Mouse (Mus musculus): ENCODE data around the gene Bend7. TPM values are rescaled to one million over a fixed set of nuclear protein-coding genes. Genes with fewer than 3 reads are reported as not detected.
A peak's percentile ranks its signal among the peaks of the same experiment; 100 is the strongest.

Bend7 gene
- 5.8 and 7.0 TPM in 2 replicates for polyA plus RNA-seq (2014; fragmentation: Nextera tagmentation; extraction: Ambion mirVana)

DNA sequence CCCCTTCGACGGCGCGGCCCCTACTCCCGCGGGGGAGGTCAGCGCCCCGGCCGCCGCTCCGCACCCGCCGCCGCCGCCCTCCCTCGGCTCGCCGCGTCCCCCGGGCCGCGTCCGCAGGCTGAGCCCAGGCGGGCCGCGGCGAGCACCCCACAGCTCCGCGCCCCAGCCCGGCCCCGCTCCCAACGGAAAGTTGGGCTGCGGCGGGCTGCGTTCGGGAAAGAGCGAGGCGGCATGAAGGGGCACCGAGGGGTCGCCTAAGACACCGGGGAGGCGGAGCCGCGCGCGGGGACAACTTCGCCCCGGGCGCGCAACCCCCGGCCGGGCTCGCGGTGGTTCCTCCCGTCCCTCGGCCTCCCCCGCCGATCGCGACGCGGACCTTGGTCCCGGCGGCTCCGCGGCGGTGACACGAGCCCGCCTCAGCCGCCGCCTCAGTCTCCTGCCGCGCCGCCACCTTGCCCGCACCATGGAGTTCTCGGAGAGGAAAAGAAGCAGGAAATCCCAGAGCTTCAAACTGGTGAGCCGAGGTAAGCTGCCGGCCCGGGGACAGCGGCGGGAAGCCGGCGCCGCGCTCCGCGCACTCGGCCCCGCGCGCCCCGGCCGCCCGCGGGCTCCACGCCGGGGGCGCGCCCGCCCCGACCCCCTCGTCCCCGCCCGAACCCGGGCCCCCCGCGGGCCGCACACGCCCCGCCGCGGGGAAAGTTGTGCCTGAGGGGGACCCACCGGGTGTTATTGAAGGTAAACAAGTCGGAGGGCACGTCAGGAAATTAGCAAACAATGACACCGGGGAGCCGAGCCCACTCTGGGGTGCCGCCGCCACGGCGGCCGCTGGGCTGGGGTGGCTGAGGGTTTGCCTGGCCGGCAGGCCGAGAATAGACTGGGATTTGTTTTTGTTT is at the start of gene Bend7:
TSS of gene Bend7 (plus strand) at position 63 of the 893 bp plus-strand sequence.
- H3K9me3 ChIP-seq (ENCODE audit: control insufficient read depth, low read length), result no peaks in the 10 kb centered on the region
- ATAC-seq (ENCODE audit: low FRiP score), result peak; percentile 81
- peak within 1 kb of the TSS; percentile 86 for H3K4me3 ChIP-seq (ENCODE audit: low read depth, low read length)
- H3K27ac ChIP-seq (ENCODE audit: low read depth, low read length), result peak within 1 kb of the TSS; percentile 70
- peak; percentile 97 for DNase-seq (ENCODE audit: low spot score, missing footprints)
- peaks cover 2% of the 10 kb centered on the region; the same call in 1 of the 2 replicates for H3K27me3 ChIP-seq (ENCODE audit: control insufficient read depth, insufficient read depth, low read length)
- peak within 1 kb of the TSS; percentile 90 for H3K9ac ChIP-seq (ENCODE audit: low read length)
- under 1% methylated on average over 90 of the region's 124 CpGs for WGBS
- H3K36me3 ChIP-seq (ENCODE audit: control insufficient read depth, insufficient read depth, low read length), result no peaks in the 10 kb centered on the region
- H3K4me2 ChIP-seq, result peak within 1 kb of the TSS; percentile 75
- H3K4me1 ChIP-seq (ENCODE audit: control insufficient read depth, insufficient read depth, low read length), result peaks cover 8% of the 10 kb centered on the region

DNA sequence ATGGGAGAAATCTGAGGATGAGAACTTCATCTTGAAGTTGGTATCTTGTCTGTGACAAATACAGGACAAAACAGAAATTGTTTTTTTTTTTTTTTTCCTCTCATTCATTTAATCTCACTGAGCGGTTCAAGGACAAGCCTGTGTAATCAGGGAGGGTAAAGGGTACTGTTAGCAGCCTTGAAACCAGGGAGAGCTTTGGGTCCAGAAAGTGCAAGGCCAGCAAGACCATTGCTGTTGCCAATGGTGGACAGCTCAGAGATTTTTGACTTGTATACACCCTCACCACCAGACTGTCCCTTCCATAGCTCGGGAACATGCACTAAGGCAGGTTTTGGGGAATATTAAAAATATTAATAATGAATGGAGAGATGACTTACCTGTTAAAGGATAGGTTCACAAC is 49.0 kb upstream of the Bend7 start:
- DNase-seq (ENCODE audit: low spot score, missing footprints) (no peak), ATAC-seq (ENCODE audit: low FRiP score) (no peak)
- Histone ChIP-seq H3K9me3 (ENCODE audit: control insufficient read depth, low read length) (no peaks in the 10 kb centered on the region), H3K27me3 (ENCODE audit: control insufficient read depth, insufficient read depth, low read length) (no peaks in the 10 kb centered on the region), H3K4me2 (no peak overlapping the region), H3K27ac (ENCODE audit: low read depth, low read length) (no peak overlapping the region), H3K4me1 (ENCODE audit: control insufficient read depth, insufficient read depth, low read length) (no peaks in the 10 kb centered on the region), H3K9ac (ENCODE audit: low read length) (no peak overlapping the region), H3K36me3 (ENCODE audit: control insufficient read depth, insufficient read depth, low read length) (no peaks in the 10 kb centered on the region), H3K4me3 (ENCODE audit: low read depth, low read length) (no peak overlapping the region)
- WGBS, result 71% methylated on average over 2 of the region's 2 CpGs

DNA sequence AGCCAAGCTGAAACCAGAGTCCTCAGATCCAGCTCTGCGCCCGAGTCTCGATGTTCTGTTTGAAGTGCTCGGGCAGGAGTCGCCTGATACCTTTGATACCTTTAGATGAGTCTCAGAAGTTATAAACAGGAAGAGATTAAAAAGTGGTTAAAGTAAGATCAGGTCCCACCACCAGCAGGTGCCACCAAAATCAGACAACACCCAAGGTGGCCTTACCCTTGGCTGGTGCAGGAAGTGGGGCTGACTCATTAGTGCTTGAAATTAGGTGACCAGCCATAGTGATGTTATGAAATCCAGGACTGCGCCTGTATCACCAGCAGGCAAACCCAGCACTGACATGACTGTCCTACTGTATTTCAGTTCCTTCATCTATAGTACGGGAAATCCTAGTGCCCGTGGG is 47.9 kb upstream of the Bend7 start:
- no peak for ATAC-seq (ENCODE audit: low FRiP score)
- Histone ChIP-seq H3K27ac (ENCODE audit: low read depth, low read length) (no peak overlapping the region), H3K4me1 (ENCODE audit: control insufficient read depth, insufficient read depth, low read length) (no peaks in the 10 kb centered on the region), H3K9me3 (ENCODE audit: control insufficient read depth, low read length) (no peaks in the 10 kb centered on the region), H3K4me2 (no peak overlapping the region), H3K4me3 (ENCODE audit: low read depth, low read length) (no peak overlapping the region), H3K27me3 (ENCODE audit: control insufficient read depth, insufficient read depth, low read length) (no peaks in the 10 kb centered on the region), H3K9ac (ENCODE audit: low read length) (no peak overlapping the region), H3K36me3 (ENCODE audit: control insufficient read depth, insufficient read depth, low read length) (no peaks in the 10 kb centered on the region)
- DNase-seq (ENCODE audit: low spot score, missing footprints), result no peak
- WGBS, result 90% methylated on average over 8 of the region's 8 CpGs

DNA sequence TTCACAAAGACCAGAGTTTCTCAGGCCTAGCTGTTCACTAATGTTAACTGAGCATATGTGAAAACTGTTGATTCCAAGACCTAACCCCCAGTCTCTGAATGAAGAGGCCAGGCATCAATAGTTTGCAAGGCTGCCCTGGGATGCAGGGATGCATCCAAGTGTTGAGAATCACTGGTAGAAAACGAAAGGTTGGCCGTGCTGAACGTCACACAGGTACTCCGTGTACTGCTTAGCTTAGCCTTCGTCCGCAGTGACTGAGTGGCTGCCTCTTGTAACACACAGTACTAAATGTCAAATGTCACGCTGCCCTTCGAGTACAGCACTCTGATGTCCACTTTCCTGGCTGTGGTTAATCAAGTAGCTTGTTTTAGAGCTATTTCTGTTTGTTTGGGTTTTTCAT is 46.0 kb upstream of the Bend7 start:
- no peaks in the 10 kb centered on the region for H3K27me3 ChIP-seq (ENCODE audit: control insufficient read depth, insufficient read depth, low read length)
- ATAC-seq (ENCODE audit: low FRiP score), result no peak

DNA sequence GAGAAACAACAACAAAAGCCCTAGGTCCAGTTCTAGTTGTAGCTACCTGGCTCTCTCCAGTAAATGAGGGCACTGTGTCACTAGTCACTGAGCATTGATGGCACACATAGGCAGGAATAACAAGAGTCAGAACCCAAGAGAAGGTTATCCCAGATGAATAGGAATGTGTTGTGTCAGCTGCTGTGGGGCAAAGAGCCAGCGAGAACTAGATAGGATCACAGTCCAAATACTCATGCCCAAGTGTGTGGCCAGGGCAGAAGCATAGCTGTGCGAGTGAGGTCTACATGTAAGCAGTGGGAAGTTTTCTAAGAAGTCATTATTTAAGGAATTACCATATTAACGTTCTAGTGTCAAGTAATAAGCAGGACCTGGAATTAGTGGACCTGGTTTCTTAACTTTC is 37.7 kb upstream of the Bend7 start:
- Histone ChIP-seq H3K4me2 (no peak overlapping the region), H3K36me3 (ENCODE audit: control insufficient read depth, insufficient read depth, low read length) (no peaks in the 10 kb centered on the region), H3K27ac (ENCODE audit: low read depth, low read length) (no peak overlapping the region), H3K4me3 (ENCODE audit: low read depth, low read length) (no peak overlapping the region), H3K4me1 (ENCODE audit: control insufficient read depth, insufficient read depth, low read length) (no peaks in the 10 kb centered on the region), H3K27me3 (ENCODE audit: control insufficient read depth, insufficient read depth, low read length) (no peaks in the 10 kb centered on the region), H3K9ac (ENCODE audit: low read length) (no peak overlapping the region), H3K9me3 (ENCODE audit: control insufficient read depth, low read length) (no peaks in the 10 kb centered on the region)
- no peak for DNase-seq (ENCODE audit: low spot score, missing footprints)
- no peak for ATAC-seq (ENCODE audit: low FRiP score)
- WGBS, result 77% methylated on average over 3 of the region's 3 CpGs

More for the DNA sequence above, 46.0 kb upstream of the Bend7 start:
- Histone ChIP-seq H3K4me1 (ENCODE audit: control insufficient read depth, insufficient read depth, low read length) (no peaks in the 10 kb centered on the region), H3K27ac (ENCODE audit: low read depth, low read length) (no peak overlapping the region), H3K9ac (ENCODE audit: low read length) (no peak overlapping the region), H3K36me3 (ENCODE audit: control insufficient read depth, insufficient read depth, low read length) (no peaks in the 10 kb centered on the region), H3K4me3 (ENCODE audit: low read depth, low read length) (no peak overlapping the region), H3K4me2 (no peak overlapping the region), H3K9me3 (ENCODE audit: control insufficient read depth, low read length) (no peaks in the 10 kb centered on the region)
- 87% methylated on average over 8 of the region's 8 CpGs for WGBS
- DNase-seq (ENCODE audit: low spot score, missing footprints), result no peak

DNA sequence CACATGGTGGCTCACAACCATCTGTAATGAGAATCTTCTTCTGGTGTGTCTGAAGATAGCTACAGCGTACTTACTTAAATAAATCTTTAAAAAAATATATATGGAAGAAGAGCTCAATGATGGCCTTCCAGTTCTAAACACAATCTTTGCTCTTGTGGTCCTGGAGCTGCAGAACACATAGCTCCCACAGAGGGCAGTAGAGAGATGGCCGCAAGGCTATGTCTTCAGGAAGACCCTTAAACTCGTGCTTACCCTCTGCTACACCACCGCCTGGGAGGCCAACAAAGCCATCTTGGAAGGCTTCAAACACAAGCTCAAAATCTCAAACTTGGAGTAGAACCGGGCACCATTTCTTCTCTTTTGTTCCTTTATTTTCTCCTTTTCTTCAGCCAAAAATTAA is 6.4 kb upstream of the Bend7 start:
- no peak overlapping the region for H3K4me3 ChIP-seq (ENCODE audit: low read depth, low read length)
- no peak overlapping the region for H3K9ac ChIP-seq (ENCODE audit: low read length)
- H3K4me1 ChIP-seq (ENCODE audit: control insufficient read depth, insufficient read depth, low read length), result no peaks in the 10 kb centered on the region
- 47% methylated on average over 5 of the region's 5 CpGs for WGBS
- peaks cover 2% of the 10 kb centered on the region; the same call in 1 of the 2 replicates for H3K27me3 ChIP-seq (ENCODE audit: control insufficient read depth, insufficient read depth, low read length)
- H3K27ac ChIP-seq (ENCODE audit: low read depth, low read length), result no peak overlapping the region
- no peak for DNase-seq (ENCODE audit: low spot score, missing footprints)
- no peak for ATAC-seq (ENCODE audit: low FRiP score)
- H3K4me2 ChIP-seq, result no peak overlapping the region
- H3K36me3 ChIP-seq (ENCODE audit: control insufficient read depth, insufficient read depth, low read length), result no peaks in the 10 kb centered on the region
- no peaks in the 10 kb centered on the region for H3K9me3 ChIP-seq (ENCODE audit: control insufficient read depth, low read length)

DNA sequence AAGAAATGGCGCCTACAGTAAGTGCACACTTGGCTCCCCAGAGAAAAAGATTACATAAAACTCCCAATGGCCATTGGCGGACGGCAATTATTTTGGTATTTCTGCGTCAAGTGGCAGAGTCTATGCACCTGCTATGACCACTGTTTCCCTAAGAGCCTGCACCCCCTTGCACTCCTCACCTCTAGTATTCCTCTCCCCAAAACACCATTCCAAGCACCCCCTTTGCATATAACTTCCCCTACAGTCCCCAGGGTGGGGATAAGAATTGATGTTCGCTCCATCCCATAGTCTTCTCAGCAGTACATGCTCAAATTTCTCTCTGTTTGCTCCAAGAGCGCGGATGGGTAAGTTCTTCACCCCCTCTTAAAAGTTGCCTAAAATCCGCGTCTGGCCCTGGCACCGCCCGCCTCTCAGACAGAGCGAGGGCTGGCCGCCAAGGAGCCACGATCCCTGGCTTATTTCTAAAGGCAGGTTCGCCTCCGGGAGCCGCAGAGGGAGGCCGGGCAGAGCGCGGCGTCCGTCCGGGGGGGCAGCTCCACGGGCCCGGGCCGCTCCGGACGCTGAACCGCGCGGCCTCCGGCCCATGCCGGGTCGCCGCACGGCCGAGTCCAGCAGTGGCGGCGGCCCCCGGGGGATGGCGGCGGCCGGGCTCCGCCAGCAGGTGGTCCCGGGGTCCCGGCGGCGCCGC is 406 bp upstream of the Bend7 start:
- peaks cover 2% of the 10 kb centered on the region; the same call in 1 of the 2 replicates for H3K27me3 ChIP-seq (ENCODE audit: control insufficient read depth, insufficient read depth, low read length)
- DNase-seq (ENCODE audit: low spot score, missing footprints) (peak; percentile 89), ATAC-seq (ENCODE audit: low FRiP score) (peak; percentile 88)
- H3K27ac ChIP-seq (ENCODE audit: low read depth, low read length), result no peak overlapping the region
- peak overlapping the region; percentile 86 for H3K4me3 ChIP-seq (ENCODE audit: low read depth, low read length)
- H3K9me3 ChIP-seq (ENCODE audit: control insufficient read depth, low read length), result no peaks in the 10 kb centered on the region
- WGBS, result 4% methylated on average over 34 of the region's 49 CpGs
- H3K4me2 ChIP-seq, result peak overlapping the region; percentile 75
- peak overlapping the region; percentile 90 for H3K9ac ChIP-seq (ENCODE audit: low read length)
- H3K4me1 ChIP-seq (ENCODE audit: control insufficient read depth, insufficient read depth, low read length), result peaks cover 8% of the 10 kb centered on the region
- H3K36me3 ChIP-seq (ENCODE audit: control insufficient read depth, insufficient read depth, low read length), result no peaks in the 10 kb centered on the region

DNA sequence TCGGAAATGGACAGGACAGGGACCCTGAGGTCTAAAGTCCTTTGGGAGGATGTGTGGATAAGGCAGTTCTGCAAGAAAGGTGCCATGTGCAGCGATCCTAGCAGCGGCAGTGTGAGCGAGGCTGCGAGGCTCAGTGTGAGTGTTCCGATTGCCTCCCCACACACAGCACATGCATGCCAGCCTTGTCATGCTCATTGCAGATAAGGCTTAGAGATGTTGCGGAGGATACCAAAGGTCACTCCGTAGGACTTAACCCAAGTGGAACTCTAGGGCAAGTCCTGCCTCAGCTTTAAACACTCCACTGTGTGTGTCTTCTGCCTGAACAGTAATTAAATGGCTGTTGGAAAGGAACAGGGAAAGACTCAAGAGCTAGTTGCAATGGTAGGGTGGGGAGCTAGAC is 5.5 kb downstream of the Bend7 start:
- H3K4me2 ChIP-seq, result no peak overlapping the region
- no peak for ATAC-seq (ENCODE audit: low FRiP score)
- no peaks in the 10 kb centered on the region for H3K9me3 ChIP-seq (ENCODE audit: control insufficient read depth, low read length)
- H3K36me3 ChIP-seq (ENCODE audit: control insufficient read depth, insufficient read depth, low read length), result no peaks in the 10 kb centered on the region
- H3K9ac ChIP-seq (ENCODE audit: low read length), result no peak overlapping the region
- no peak for DNase-seq (ENCODE audit: low spot score, missing footprints)
- no peak overlapping the region for H3K27ac ChIP-seq (ENCODE audit: low read depth, low read length)
- H3K4me1 ChIP-seq (ENCODE audit: control insufficient read depth, insufficient read depth, low read length), result peaks cover 8% of the 10 kb centered on the region
- H3K27me3 ChIP-seq (ENCODE audit: control insufficient read depth, insufficient read depth, low read length), result no peaks in the 10 kb centered on the region
- 92% methylated on average over 8 of the region's 8 CpGs for WGBS
- no peak overlapping the region for H3K4me3 ChIP-seq (ENCODE audit: low read depth, low read length)

DNA sequence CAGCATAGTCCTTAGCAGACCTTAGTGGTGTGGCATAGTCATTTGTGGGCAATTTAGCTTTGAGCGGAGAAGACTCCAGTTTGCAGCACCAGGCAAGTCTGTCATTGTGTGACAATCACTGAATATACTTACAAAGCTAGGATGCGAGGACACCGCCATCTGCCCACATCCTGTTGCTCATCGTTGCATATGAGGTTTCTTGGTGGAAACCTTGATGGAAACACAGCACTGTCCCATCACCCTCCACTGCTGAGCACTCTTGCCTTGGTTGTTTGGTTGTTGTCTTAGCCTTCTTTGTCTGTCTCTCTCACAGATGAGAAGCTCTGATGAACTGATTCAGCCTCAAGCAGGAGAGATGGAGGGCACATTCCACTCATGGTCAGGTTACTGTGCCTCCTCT is 12.5 kb downstream of the Bend7 start:
- H3K4me1 ChIP-seq (ENCODE audit: control insufficient read depth, insufficient read depth, low read length), result no peaks in the 10 kb centered on the region
- no peak overlapping the region for H3K4me3 ChIP-seq (ENCODE audit: low read depth, low read length)
- WGBS, result 96% methylated on average over 4 of the region's 4 CpGs
- H3K27ac ChIP-seq (ENCODE audit: low read depth, low read length), result no peak overlapping the region
- no peaks in the 10 kb centered on the region for H3K36me3 ChIP-seq (ENCODE audit: control insufficient read depth, insufficient read depth, low read length)
- H3K9ac ChIP-seq (ENCODE audit: low read length), result no peak overlapping the region
- no peaks in the 10 kb centered on the region for H3K27me3 ChIP-seq (ENCODE audit: control insufficient read depth, insufficient read depth, low read length)
- ATAC-seq (ENCODE audit: low FRiP score) (no peak), DNase-seq (ENCODE audit: low spot score, missing footprints) (no peak)
- H3K9me3 ChIP-seq (ENCODE audit: control insufficient read depth, low read length), result no peaks in the 10 kb centered on the region
- no peak overlapping the region for H3K4me2 ChIP-seq
